Mouse (Mus musculus): ENCODE data around the gene Fahd1. TPM values are rescaled to one million over a fixed set of nuclear protein-coding genes. Genes with fewer than 3 reads are reported as not detected.

Fahd1 gene
- 10 to 100 TPM in 1 of 2 experiments, 1 to 10 TPM in 1; 2.4 to 14.2 TPM for polyA plus RNA-seq (2012; fragmentation: generic; extraction: Trizol)

GRCm38 (mm10) chr17:24850065-24850772, at the start of gene Fahd1:
TSS of gene Fahd1 (minus strand) at chr17:24850364.

GRCm38 (mm10) chr17:24896241-24896992, 46.3 kb upstream of the Fahd1 start, which contains the start of gene Nme3:
TSS of gene Nme3 (plus strand) at chr17:24896500.

GRCm38 (mm10) chr17:24894995-24895547, 44.9 kb upstream of the Fahd1 start, which contains the start of the genes Eme2 and Mrps34:
TSS of gene Eme2 (minus strand) at chr17:24895087.
TSS of gene Mrps34 (plus strand) at chr17:24895116.

GRCm38 (mm10) chr17:24886134-24886931, 36.2 kb upstream of the Fahd1 start, which contains the start of the genes Nubp2 and Spsb3:
TSS of gene Nubp2 (minus strand) at chr17:24886349.
TSS of gene Spsb3 (plus strand) at chr17:24886643.

GRCm38 (mm10) chr17:24865776-24866175, 15.6 kb upstream of the Fahd1 start, which contains the start of gene Igfals:
TSS of gene Igfals (plus strand) at chr17:24865997.

GRCm38 (mm10) chr17:24839842-24840241, 10.3 kb downstream of the Fahd1 start, which contains the start of gene Hagh:
TSS of gene Hagh (plus strand) at chr17:24840143.

GRCm38 (mm10) chr17:24803952-24804951, 45.9 kb downstream of the Fahd1 start, which contains the start of gene Meiob:
TSS of gene Meiob (plus strand) at chr17:24804289.

Other genes with a start within 250 kb of the Fahd1 start
- gene Tsc2, start 217.7 kb downstream of the Fahd1 start, polyA plus RNA-seq (2012; fragmentation: generic; extraction: Trizol), result 100 to 1,000 TPM in 1 of 2 experiments, 10 to 100 TPM in 1; 78.3 to 110 TPM
- 10 to 100 TPM; 27.3 to 51.1 TPM for gene Nthl1, start 217.7 kb downstream of the Fahd1 start, polyA plus RNA-seq (2012; fragmentation: generic; extraction: Trizol)
- gene Slc9a3r2, start 200.0 kb downstream of the Fahd1 start, polyA plus RNA-seq (2012; fragmentation: generic; extraction: Trizol), result 10 to 100 TPM in 1 of 2 experiments, 1 to 10 TPM in 1; 2.8 to 26.5 TPM
- gene Npw, start 191.9 kb downstream of the Fahd1 start, polyA plus RNA-seq (2012; fragmentation: generic; extraction: Trizol), result not detected
- gene Zfp598, start 180.7 kb downstream of the Fahd1 start, polyA plus RNA-seq (2012; fragmentation: generic; extraction: Trizol), result 10 to 100 TPM; 14.9 to 24.2 TPM
- under 1 TPM; 0.14 to 0.27 TPM for gene Syngr3, start 160.4 kb downstream of the Fahd1 start, polyA plus RNA-seq (2012; fragmentation: generic; extraction: Trizol)
- gene Gfer, start 154.2 kb downstream of the Fahd1 start, polyA plus RNA-seq (2012; fragmentation: generic; extraction: Trizol), result 10 to 100 TPM; 40.0 to 84.5 TPM
- gene Noxo1, start 154.1 kb downstream of the Fahd1 start, polyA plus RNA-seq (2012; fragmentation: generic; extraction: Trizol), result 1 to 10 TPM; 1.9 to 6.3 TPM
- gene Tbl3, start 142.7 kb downstream of the Fahd1 start, polyA plus RNA-seq (2012; fragmentation: generic; extraction: Trizol), result 100 to 1,000 TPM in 1 of 2 experiments, 10 to 100 TPM in 1; 28.8 to 116 TPM
- gene Rnf151, start 132.3 kb downstream of the Fahd1 start, polyA plus RNA-seq (2012; fragmentation: generic; extraction: Trizol), result 1 to 10 TPM; 2.0 to 2.2 TPM
- gene Rps2, start 132.2 kb downstream of the Fahd1 start, polyA plus RNA-seq (2012; fragmentation: generic; extraction: Trizol), result 100 to 1,000 TPM; 451 to 471 TPM
- gene Ndufb10, start 125.9 kb downstream of the Fahd1 start, polyA plus RNA-seq (2012; fragmentation: generic; extraction: Trizol), result 100 to 1,000 TPM; 438 to 576 TPM
- gene Rpl3l, start 122.5 kb downstream of the Fahd1 start, polyA plus RNA-seq (2012; fragmentation: generic; extraction: Trizol), result not detected
- gene Msrb1, start 113.7 kb downstream of the Fahd1 start, polyA plus RNA-seq (2012; fragmentation: generic; extraction: Trizol), result 100 to 1,000 TPM in 1 of 2 experiments, 10 to 100 TPM in 1; 99.5 to 155 TPM
- gene Hs3st6, start 97.4 kb downstream of the Fahd1 start, polyA plus RNA-seq (2012; fragmentation: generic; extraction: Trizol), result under 1 TPM; 0.02 to 0.04 TPM
- not detected for gene Meiob, start 46.1 kb downstream of the Fahd1 start, polyA plus RNA-seq (2012; fragmentation: generic; extraction: Trizol)
- gene Hagh, start 10.2 kb downstream of the Fahd1 start, polyA plus RNA-seq (2012; fragmentation: generic; extraction: Trizol), result 10 to 100 TPM; 29.5 to 54.2 TPM
- gene Igfals, start 15.6 kb upstream of the Fahd1 start, polyA plus RNA-seq (2012; fragmentation: generic; extraction: Trizol), result 1 to 10 TPM in 1 of 2 experiments, under 1 TPM in 1; 0.02 to 1.7 TPM
- 10 to 100 TPM; 52.2 to 83.5 TPM for gene Nubp2, start 36.0 kb upstream of the Fahd1 start, polyA plus RNA-seq (2012; fragmentation: generic; extraction: Trizol)
- gene Spsb3, start 36.3 kb upstream of the Fahd1 start, polyA plus RNA-seq (2012; fragmentation: generic; extraction: Trizol), result 10 to 100 TPM; 29.6 to 47.8 TPM
- 10 to 100 TPM; 10.0 to 12.7 TPM for gene Eme2, start 44.7 kb upstream of the Fahd1 start, polyA plus RNA-seq (2012; fragmentation: generic; extraction: Trizol)
- gene Mrps34, start 44.8 kb upstream of the Fahd1 start, polyA plus RNA-seq (2012; fragmentation: generic; extraction: Trizol), result 100 to 1,000 TPM; 126 to 185 TPM
- gene Nme3, start 46.1 kb upstream of the Fahd1 start, polyA plus RNA-seq (2012; fragmentation: generic; extraction: Trizol), result 10 to 100 TPM; 23.3 to 53.3 TPM
- 10 to 100 TPM in 1 of 2 experiments, 1 to 10 TPM in 1; 3.9 to 54.1 TPM for gene Mapk8ip3, start 86.6 kb upstream of the Fahd1 start, polyA plus RNA-seq (2012; fragmentation: generic; extraction: Trizol)
- gene Jpt2, start 110.3 kb upstream of the Fahd1 start, polyA plus RNA-seq (2012; fragmentation: generic; extraction: Trizol), result 10 to 100 TPM; 19.4 to 33.6 TPM
- 1 to 10 TPM in 1 of 2 experiments, under 1 TPM in 1; 0.59 to 5.7 TPM for gene Cramp1l, start 165.4 kb upstream of the Fahd1 start, polyA plus RNA-seq (2012; fragmentation: generic; extraction: Trizol)
- 10 to 100 TPM in 1 of 2 experiments, 1 to 10 TPM in 1; 6.5 to 21.9 TPM for gene Ift140, start 165.7 kb upstream of the Fahd1 start, polyA plus RNA-seq (2012; fragmentation: generic; extraction: Trizol)
- gene Tmem204, start 233.2 kb upstream of the Fahd1 start, polyA plus RNA-seq (2012; fragmentation: generic; extraction: Trizol), result under 1 TPM; 0.61 to 0.90 TPM